Mouse (Mus musculus) liver, embryonic 14.5 days (tissue): ENCODE results near the gene Ankrd52.

Experiments
- CTCF ChIP-seq: IDR thresholded peaks from 2 replicates; pipeline ENCODE4 v1.5.1; 2016; ENCODE audit warnings: antibody characterized with exemption, low read depth, control low read depth
- EP300 ChIP-seq: IDR thresholded peaks from 2 replicates; pipeline ENCODE4 v1.6.1; 2016; ENCODE audit warnings: antibody characterized with exemption, low read depth

DNA sequence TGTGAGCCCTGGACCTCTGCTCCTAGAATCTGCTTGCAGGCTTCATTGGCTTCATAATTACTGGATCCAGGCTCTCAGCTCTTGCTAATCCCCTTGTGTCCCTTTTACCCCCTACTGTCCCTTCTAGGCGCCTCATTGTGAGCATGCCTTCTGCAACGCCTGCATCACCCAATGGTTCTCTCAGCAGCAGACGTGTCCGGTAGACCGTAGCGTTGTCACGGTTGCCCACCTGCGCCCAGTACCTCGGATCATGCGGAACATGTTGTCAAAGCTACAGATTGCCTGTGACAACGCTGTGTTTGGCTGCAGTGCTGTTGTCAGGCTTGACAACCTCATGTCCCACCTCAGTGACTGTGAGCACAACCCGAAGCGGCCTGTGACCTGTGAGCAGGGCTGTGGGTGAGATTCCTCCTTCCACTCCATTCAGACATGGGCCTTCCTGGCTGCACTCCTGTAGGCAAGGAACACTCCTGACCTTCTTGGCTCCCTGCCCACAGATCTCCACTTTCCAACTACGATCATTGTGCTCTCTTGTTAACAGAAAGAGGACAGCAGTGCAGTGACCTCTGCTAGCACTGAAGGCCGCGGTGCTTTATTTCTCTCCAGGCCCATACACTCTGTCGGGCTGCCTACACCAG lies 58.4 kb downstream of the Ankrd52 start:
- TF ChIP-seq CTCF (no peak), EP300 (no peak)
